Mouse (Mus musculus) left cerebral cortex, postnatal 4 days (tissue): ENCODE measurements around the gene Abcg8. TPM values are rescaled to one million over a fixed set of nuclear protein-coding genes. Genes with fewer than 3 reads are reported as not detected.

Experiments
- DNase-seq: peaks from one replicate; pipeline ENCODE4 v3.0.0-alpha.2; 2022
- intact Hi-C: fragments of 180-260 bp; cut with DNase I; formaldehyde crosslinking; loops from one replicate; pipeline ENCODE4 v1.15.1; 2025
- total RNA-seq, 2 experiments: library from RNA; stranded (reverse); gene quantifications; 2 replicates each; pipeline ENCODE4 v1.2.3; 2021

The Abcg8 gene
- not detected for total RNA-seq

DNA sequence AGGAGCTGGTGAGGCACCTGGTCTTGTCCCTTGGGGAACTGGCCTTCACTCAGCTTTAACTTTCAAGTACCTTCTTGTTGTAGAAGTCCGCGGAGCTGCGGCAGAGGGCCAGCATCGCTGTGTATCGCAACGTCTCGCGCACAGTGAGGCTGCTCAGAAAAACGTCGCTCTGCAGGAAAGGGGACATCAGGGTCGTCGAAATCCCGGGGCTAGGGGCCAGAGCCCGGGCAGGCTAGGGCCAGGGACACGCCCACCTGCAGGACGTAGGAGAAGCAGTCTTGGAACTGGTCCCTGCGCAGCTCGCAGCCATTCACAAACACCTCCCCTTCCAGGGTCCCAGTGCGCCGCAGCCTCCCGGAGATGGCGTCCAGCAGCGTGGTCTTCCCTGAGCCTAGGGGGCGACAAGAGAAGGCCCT is at the start of gene Abcg8:
TSS of gene Abcg8 (plus strand) at position 352 of the 416 bp plus-strand sequence.
- DNase-seq: peak; percentile 16
- intact Hi-C loops: no loop called here

DNA sequence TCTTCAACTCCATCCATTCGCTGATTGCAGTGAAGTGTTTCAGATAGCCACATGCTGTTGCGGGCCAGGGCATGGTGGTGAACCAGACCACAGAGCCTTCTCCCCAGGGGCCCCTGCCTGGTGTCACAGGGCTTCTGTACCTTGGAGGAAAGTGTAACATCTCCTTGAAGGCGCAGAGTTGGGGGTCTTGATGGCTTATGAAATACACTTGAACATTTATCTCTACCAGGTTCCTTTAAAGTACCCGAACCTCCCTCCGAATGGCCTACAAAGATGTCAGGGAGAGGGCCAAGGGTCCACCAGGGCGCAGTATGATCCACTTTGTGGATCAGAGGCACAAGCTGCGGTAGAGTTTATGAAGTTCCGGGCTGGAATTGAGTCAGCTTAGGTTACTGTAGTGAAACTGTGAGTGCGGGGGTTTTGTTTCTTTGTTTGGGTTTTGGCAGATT is 49.2 kb upstream of the Abcg8 start:
- intact Hi-C loops: loop anchor here (10.0 kb wide), 1 partner anchor 152 kb away; no protein-coding TSS in a partner anchor
- DNase-seq: peak; percentile 33

DNA sequence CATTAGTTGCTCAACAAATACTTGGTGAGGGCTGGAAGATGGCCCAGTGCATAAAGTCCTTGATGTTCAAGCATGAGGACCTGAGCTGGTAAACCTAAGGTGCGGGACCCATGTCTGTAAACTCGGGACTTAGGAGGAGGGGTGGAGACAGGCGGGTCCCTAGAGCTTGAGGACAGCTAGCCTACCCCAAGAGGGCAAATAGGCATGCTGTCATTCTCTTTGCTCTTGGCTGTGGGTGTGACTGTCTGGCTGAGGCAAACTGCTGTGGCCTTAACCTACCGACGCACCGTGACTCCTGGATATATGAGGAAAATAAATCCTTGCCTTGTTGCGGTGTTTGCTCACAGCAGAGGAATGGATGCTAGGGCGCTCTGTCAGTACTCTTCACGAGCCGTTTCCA is 48.4 kb upstream of the Abcg8 start:
- intact Hi-C loops: loop anchor here (10.0 kb wide), 1 partner anchor 153 kb away; no protein-coding TSS in a partner anchor
- DNase-seq: no peak

DNA sequence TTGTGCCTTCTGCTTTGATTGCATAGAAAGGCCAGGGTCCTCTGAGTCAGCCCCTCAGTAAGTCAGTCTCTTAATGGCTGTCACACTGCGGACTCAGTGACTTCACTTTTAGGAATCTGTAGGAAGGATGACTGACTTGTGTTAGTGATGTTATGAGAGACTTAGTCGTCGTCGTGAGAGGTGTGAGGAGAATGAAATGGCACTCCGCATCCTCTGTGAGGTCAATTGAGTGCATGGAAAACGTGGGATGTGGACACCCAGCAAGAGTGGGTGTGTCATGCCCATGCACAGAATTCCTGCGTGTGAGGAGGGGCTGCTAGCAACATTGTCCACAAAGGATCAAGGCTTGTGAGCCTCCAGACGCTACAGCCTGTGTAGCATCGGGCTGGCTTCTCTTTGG is 47.5 kb upstream of the Abcg8 start:
- intact Hi-C loops: loop anchor here (10.0 kb wide), 1 partner anchor 154 kb away; no protein-coding TSS in a partner anchor
- DNase-seq: no peak

DNA sequence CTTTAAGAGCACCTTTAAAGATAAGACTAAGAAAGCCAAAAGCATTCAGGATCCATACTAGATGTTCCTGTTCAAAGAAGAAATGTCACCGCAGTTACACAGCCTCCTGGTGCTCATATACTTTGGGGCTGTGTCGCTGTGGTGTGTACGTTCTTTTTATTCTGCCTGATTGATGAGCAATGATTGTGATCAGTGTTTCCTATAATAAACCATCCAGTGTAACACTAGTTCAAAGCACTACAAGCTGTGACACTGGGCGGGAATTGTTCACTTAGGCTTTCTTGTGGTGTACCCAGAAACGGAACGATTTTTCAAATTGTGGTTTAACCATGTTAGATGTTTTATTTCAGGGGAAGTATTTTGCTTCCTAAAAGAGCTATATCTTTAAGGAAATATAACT is 44.3 kb upstream of the Abcg8 start:
- intact Hi-C loops: no loop called here
- DNase-seq: no peak

DNA sequence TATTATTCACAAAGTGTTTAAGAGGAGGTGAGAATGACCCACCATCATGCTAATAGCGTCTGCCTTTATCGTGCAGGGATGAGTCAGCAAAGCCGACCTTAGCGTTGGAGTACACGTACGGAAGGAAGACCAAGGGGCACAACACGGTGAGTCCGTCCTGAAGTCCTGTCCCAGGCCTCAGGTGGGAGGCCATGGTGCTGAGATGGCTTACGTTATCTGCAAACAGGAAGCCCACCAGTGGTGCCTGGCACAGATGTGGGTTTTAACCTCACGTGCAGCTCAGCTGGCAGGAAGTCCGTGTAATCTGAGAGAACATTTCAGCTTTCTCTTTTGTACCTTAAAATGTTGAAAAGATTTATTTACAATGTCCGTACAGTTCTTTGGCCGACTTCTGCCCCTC is 42.7 kb upstream of the Abcg8 start:
- DNase-seq: no peak
- intact Hi-C loops: no loop called here

DNA sequence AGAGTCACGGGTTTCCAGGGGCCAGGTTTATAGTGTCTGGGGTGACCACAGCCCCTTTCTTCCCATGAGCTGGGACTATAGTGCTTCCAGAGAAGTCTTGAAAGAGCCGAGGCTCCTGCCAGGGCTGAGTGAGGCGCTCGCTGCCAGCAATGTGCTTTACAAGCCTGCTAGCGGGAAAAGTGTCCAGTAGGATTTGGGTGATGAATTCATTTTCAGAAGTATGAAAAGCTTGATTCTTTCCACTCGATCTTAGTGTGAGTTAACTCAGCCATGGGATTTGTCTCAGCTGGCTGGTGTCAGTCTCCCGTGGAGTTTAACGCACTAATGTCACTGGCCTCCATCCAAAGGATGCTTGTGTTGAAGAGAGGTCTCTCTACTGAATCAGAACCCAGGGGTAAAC is 39.8 kb upstream of the Abcg8 start:
- peak; percentile 59 for DNase-seq
- intact Hi-C loops: no loop called here

DNA sequence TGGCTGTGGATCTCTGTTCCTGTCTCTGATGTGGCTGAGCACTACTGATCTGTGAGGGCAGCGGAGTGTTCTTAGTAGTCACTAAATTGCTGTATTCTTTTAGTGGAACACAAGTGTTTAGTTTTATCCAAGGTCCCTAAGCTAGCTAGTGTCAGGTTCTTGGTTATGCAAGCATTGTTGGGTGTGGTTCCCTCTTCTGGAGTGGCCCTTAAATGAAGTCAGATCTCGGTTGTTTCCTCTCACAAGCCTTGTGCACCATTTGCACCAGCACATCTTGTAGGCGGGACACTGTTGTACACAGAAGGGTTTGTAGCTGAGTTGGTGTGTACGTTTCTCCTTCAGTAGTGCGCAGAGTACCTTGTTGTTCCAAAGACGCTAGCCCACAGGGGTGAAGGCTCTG is 38.1 kb upstream of the Abcg8 start:
- intact Hi-C loops: no loop called here
- no peak for DNase-seq

DNA sequence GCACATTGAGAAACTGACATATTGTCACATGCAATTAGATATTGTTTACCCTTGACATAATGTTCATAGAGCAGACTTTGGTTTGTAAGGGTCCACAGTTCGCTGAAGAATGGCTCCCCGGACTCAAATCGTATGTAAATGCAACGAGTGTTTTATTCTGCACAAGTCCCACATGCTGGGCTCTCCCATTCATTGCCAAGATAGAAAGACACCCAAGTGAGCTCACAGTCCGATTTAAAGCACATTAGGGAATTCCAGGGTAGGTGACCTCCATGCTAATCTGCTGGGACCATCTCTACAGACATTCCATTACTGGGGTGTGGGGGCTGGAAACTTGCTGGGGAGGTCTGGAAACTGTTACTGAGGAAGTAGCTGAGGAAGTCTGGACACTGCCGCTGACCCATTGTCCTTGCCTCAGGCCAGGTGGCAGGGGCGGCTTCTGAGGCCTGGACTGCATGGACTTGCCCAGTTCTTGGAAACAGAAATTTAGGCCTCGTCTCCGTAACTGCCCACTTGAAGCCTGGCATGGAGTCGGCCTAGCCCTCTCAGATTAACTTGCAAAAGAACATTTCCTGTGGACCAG is 36.2 kb upstream of the Abcg8 start:
- intact Hi-C loops: no loop called here
- no peak for DNase-seq

DNA sequence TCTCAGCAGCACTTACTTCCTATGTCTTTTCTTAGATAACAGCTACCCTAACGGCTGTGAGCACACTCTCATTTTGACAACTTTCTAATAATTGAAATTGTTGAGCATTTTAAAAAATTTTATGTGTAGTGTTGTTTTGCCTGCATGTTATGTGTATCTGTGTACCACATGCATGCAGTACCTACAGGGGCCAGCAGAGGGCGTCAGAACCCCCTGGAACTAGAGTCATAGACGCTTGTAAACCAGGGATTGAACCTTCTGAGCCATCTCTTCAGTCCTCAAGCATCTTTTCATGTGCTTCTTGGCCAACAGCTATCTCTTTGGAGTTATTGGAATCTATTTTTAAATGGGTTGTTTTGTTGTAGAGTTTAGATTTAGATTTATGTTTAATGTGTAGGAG is 34.2 kb upstream of the Abcg8 start:
- intact Hi-C loops: no loop called here
- DNase-seq: peak; percentile 62

DNA sequence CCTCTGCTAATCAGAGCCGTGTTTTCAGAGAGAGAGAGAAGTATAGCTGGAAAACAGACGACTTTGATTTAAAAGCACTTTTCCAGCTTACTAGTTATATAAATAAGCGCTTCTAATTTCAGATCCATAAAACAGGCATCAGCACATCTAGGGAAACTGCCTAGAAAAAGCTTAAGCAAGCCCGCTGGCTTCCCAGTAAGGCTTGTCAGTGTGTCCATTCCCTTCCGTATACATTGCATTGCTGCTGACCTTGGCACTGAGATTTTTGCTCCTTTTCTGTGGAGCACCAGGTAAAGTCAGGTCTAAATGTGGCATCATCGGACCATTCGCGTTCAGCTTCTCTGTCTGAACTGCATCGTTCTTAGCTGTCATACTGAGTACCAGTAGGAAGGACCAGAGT is 33.8 kb upstream of the Abcg8 start:
- intact Hi-C loops: no loop called here
- DNase-seq: no peak

DNA sequence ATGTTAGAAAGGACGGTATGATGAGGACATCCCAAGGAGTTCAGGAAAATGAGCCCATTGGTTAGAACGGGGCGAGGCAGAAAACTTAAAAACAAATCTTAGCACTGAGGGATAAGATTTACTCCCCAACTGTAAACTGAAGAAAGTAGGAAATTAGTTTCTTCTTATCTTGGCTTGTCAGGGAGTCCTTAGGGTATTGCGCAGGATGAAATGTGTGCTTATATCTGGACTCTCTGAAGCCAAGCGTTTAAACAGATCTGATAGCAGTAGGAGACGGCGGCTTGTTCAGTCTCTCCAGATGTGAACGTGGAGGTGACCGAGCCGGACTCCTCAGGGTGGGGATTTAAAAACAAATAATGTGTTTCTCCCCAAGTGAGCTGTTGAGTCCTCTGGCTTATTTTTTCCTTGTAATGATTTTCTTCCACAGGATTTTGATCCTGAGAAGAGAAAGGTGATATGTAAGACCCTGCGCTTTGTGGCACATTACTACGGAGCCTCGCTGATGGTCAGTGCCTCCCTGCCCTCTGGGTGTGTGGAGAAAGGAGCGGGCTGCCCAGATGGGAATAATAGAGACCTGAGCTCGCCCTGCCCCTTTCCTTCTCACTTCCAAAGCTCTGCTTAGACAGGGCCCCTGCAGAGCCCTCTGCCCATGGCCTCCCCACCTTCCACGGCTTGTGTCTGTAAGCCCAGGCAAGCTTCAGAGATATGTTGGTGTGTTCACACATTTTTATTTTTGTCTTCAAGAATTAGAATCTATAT is 31.6 kb upstream of the Abcg8 start:
- no peak for DNase-seq
- intact Hi-C loops: no loop called here

DNA sequence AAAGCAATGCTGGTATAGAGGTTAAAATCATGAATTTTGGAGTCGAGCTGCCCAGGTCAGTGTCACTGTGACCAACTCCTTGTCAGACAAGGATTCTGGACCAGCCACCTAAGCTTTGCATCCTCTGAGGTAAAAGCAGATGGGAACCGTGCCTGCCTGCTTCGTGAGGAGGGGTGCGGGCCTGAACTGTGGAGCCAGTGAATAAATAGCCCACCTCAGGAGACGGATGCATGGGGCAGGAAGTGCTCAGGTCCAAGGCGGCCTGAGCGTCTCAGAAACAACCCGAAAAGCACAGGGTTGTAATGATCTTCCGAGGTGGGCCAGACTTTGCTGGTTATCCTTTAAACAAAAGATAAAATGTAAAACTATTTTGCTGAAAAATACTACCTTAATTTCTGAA is 31.0 kb upstream of the Abcg8 start:
- DNase-seq: no peak
- intact Hi-C loops: no loop called here

DNA sequence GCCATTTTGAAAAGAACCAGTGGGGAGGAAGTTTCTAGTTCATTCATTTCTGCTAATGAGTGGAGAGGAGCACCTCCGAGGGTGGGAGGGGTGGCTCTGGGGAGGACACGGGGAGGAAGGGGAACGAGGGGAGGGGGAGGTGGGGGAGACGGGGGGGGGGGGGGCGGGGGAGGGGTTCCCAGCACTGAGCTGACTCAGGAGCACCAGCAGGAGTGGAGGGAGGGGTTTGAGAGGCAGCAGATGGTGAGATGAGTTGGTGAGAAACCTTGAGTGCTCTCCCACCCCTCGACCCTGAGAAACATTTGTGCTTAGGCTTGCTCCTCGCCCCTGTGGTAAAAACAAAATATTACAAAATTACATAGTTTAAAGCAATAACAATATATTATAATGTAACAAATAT is 30.2 kb upstream of the Abcg8 start:
- intact Hi-C loops: no loop called here

DNA sequence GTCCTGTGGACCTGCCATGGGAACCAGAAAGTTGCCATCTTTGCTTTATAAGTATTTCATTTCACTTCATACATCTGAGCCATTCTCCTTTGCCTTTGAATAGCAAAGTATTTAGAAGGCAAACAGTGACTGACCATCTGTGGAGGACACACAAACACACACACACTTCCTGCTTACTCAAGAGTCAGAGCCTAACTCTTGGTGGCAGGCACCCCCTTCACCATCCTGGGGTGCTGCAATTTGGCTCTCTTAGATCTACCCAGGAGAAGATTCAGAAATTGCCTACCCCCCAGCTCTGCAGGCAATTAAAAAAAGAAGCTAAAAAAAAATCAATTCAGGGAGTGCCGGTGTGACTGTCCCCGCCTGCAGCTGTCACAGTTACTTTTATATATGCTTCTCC is 29.6 kb upstream of the Abcg8 start:
- no peak for DNase-seq
- intact Hi-C loops: no loop called here

More for the DNA sequence above, 30.2 kb upstream of the Abcg8 start:
- no peak for DNase-seq

DNA sequence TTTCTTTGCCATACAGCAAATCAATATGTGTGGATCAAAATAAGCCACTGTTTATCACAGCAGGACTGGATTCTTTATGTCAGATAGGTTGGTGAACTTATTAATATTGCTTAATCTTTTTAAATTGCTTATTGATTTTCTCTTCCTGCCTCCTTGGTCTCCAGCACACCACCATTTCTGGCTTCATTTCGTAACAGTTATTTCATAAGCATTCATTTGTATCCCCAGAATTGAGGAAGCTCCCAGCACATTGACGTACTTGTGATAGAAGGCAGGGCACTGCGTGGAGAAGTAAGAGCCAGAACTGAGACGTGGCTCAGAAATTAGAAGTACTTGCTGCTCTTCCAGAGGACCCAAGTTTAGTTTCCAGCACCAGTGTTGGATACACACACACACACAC is 28.5 kb upstream of the Abcg8 start:
- no peak for DNase-seq
- intact Hi-C loops: no loop called here

DNA sequence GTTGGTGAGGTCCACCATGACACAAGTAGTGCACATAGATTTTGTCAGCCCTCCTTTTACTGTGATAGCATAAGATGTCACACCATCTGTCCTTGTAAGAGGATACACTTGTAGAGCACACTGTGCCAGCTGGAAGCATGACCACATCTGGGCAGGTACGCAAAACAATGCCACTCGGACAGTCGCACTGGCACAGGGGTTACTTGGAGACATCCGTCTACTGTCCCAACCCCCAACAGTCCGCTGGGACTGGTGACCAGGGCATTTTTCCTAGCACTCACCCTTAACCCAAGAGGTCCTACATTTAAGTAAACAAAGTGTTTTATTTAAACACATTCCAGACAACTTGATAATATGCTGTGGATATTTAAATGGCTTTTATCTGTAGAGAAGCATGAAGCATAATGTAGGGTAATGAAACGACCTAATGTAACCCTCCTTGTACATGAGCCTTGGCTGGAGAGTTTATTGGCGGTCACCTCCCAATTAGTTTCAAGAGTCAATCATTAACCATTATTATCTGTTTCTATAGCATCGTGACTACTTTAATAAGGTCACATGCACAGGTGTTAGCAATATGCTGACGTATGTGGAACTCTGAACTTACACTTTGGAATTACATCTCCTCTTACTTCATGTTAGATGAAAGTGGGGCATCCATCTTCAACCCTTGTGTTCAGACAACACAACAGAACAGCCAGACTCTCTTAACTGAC is 25.6 kb upstream of the Abcg8 start:
- intact Hi-C loops: no loop called here
- DNase-seq: no peak

DNA sequence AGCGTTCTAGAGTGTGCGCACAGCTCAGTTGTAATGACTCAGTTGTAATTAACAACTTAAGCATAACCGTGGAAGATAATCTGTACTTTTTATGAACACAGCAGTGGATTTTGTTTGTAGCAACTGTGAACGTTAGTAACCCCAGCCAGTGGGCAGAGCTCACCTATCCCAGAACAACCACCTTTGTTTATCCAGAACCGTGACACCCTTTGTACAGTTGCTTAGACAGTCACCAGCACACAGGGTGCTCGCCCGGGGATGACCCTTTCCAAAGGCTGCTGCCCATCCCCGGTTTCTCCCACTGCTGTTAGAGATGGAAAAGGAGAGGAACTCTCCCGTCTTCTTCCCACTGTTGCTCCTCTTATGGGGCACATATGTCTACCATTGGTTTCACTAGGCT is 22.6 kb upstream of the Abcg8 start:
- no peak for DNase-seq
- intact Hi-C loops: no loop called here

DNA sequence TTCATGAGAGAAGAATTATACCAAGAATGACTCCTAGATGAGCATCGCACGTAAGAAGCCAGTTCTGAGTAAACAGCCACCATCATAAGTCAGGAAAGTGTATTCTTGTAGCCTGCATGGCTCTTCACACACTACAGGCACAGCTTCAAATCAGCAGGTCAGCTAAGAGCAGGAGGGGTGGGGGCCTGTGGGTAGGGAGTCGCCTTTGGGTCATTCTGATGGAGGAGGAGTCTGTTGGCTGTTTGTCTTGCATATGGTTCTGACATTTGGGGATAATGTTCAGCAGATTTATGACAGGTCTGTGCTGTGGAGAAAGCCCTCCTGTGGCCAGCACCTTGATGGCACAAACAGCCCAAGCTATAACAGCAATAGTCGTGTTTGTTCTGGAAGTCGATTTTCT is 19.9 kb upstream of the Abcg8 start:
- DNase-seq: no peak
- intact Hi-C loops: no loop called here

DNA sequence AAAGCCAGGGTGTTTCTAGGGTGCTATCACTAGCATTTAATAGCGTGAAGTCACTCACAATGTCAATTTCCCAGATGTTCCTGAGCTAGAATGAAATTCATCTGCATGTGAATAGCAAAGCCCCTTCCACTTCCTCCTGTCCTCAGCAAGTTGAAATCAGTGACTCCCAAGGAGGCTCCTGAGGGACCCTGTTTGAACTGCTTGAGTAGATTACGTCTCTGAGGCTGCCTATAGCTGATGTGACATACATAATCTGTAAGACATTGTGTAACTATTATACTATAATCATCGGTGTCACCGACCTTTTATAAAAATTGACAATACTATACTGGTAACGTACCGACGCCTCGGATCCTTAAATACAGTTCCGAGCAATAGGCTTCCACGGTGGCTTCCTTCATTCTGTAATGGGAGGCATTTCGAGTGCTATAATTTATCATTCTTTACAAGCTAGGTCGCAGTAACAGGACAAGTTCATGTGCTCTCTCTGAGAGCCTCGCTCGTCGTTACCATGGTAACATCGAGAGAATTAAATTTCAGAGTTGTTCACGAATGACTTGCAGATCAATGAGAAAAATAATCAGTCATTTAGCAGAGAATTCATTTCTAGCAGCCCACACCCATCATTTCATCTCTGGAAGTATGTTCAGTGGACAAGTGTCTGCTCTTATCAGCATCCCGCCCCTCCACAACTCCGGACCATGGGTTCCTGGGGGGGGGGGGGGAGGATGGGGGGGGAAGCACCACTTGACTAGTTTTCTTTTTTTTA is 19.3 kb upstream of the Abcg8 start:
- intact Hi-C loops: no loop called here
- DNase-seq: no peak

DNA sequence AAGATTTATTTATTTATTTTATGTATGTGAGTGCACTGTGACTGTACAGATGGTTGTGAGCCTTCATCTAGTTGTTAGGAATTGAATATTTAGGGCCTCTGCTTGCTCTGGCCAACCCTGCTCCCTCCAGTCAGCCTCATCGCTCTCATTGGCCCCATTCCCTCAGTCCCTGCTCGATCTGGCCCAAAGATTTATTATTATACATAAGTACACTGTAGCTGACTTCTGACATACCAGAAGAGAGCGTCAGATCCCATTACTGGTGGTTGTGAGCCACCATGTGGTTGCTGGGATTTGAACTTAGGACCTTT is 18.7 kb upstream of the Abcg8 start:
- no peak for DNase-seq
- intact Hi-C loops: no loop called here
